Comparison of ENCODE assay signal across 8 mouse cellular contexts in genomic region chr15:83167126-83167525, GRCm38 (mm10). TPM values are rescaled to one million over a fixed set of nuclear protein-coding genes. Genes with fewer than 3 reads are reported as not detected.
A peak's percentile ranks its signal among the peaks of the same experiment; 100 is the strongest.
DNase-seq lines count a peak whose midpoint lies in the region; ATAC-seq and TF ChIP-seq lines count a peak whose summit lies in the region.

No protein-coding gene starts in this region.

- no peak for ATAC-seq in hindbrain, embryonic 14.5 days (ENCODE audit: low FRiP score)
- no peak for ATAC-seq in embryonic facial prominence, embryonic 12.5 days (ENCODE audit: insufficient number of reproducible peaks, insufficient read depth, low FRiP score, low TSS enrichment)
- ATAC-seq in liver, embryonic 16.5 days (ENCODE audit: low read depth): no peak

- DNase-seq in hindbrain, embryonic 10.5 days (ENCODE audit: low spot score): no peak
- DNase-seq in hindbrain, embryonic 14.5 days (ENCODE audit: low spot score): no peak
- DNase-seq in NIH3T3 (ENCODE audit: low read depth): peak; percentile 57
- DNase-seq in left cerebral cortex, adult 2 months (ENCODE audit: extremely low spot score in 1 of 2, low spot score in 2 of 2): no peak
- DNase-seq in left cerebral cortex, adult 18-20 months (ENCODE audit: low spot score in 2 of 2): no peak
- DNase-seq in layer of hippocampus, adult 9-11 months: no peak

- intact Hi-C loops in left cerebral cortex, adult 2 months (cut with DNase I): no loop called here

- TF ChIP-seq CTCF in left cerebral cortex, adult 2 months (IDR thresholded peaks at IDR 0.05): no peak

- H3K9ac ChIP-seq in hindbrain, embryonic 14.5 days: no peak overlapping the region
- H3K9ac ChIP-seq in embryonic facial prominence, embryonic 12.5 days: no peak overlapping the region
- peak overlapping the region; percentile 98 for H3K9ac ChIP-seq in liver, embryonic 16.5 days (ENCODE audit: low read depth, low read length)

- no peak overlapping the region for H3K4me3 ChIP-seq in hindbrain, embryonic 10.5 days
- no peak overlapping the region for H3K4me3 ChIP-seq in hindbrain, embryonic 14.5 days (replicated peaks; ENCODE audit: low read length)
- H3K4me3 ChIP-seq in embryonic facial prominence, embryonic 12.5 days: no peak overlapping the region
- peak overlapping the region; percentile 98 for H3K4me3 ChIP-seq in liver, embryonic 16.5 days (ENCODE audit: low read depth, low read length)
- no peak overlapping the region for H3K4me3 ChIP-seq in left cerebral cortex, adult 2 months

- no peaks in the 10 kb centered on the region for H3K9me3 ChIP-seq in hindbrain, embryonic 10.5 days
- no peaks in the 10 kb centered on the region for H3K9me3 ChIP-seq in hindbrain, embryonic 14.5 days (ENCODE audit: control insufficient read depth, low read length)
- H3K9me3 ChIP-seq in embryonic facial prominence, embryonic 12.5 days: no peaks in the 10 kb centered on the region
- no peaks in the 10 kb centered on the region for H3K9me3 ChIP-seq in liver, embryonic 16.5 days (replicated peaks; ENCODE audit: control insufficient read depth, low read length)

- H3K36me3 ChIP-seq in hindbrain, embryonic 10.5 days: peaks cover 31% of the 10 kb centered on the region
- H3K36me3 ChIP-seq in hindbrain, embryonic 14.5 days (replicated peaks; ENCODE audit: control insufficient read depth, insufficient read depth): peaks cover 10% of the 10 kb centered on the region; the same call in 1 of the 2 replicates
- H3K36me3 ChIP-seq in embryonic facial prominence, embryonic 12.5 days: peaks cover 11% of the 10 kb centered on the region; the same call in 1 of the 2 replicates
- H3K36me3 ChIP-seq in liver, embryonic 16.5 days (ENCODE audit: control insufficient read depth, insufficient read depth): peaks cover 22% of the 10 kb centered on the region

- peaks cover 66% of the 10 kb centered on the region for H3K4me1 ChIP-seq in hindbrain, embryonic 10.5 days (replicated peaks)
- peaks cover 17% of the 10 kb centered on the region for H3K4me1 ChIP-seq in hindbrain, embryonic 14.5 days (replicated peaks; ENCODE audit: control insufficient read depth, insufficient read depth, low read length)
- peaks cover 23% of the 10 kb centered on the region for H3K4me1 ChIP-seq in embryonic facial prominence, embryonic 12.5 days
- peaks cover 78% of the 10 kb centered on the region for H3K4me1 ChIP-seq in liver, embryonic 16.5 days (ENCODE audit: control insufficient read depth, low read depth, low read length)

- H3K4me2 ChIP-seq in hindbrain, embryonic 14.5 days (replicated peaks): no peak overlapping the region
- H3K4me2 ChIP-seq in embryonic facial prominence, embryonic 12.5 days (replicated peaks): 0 out of 2 replicates have a peak overlapping the region, but pooled peaks have one; percentile 3
- H3K4me2 ChIP-seq in liver, embryonic 16.5 days (ENCODE audit: low read depth, low read length): peak overlapping the region; percentile 91

- 73% methylated on average over 5 of the region's 5 CpGs for WGBS in hindbrain, embryonic 10.5 days
- 64% methylated on average over 5 of the region's 5 CpGs for WGBS in hindbrain, embryonic 14.5 days
- WGBS in embryonic facial prominence, embryonic 12.5 days: 72% methylated on average over 5 of the region's 5 CpGs
- 75% methylated on average over 5 of the region's 5 CpGs for WGBS in liver, embryonic 16.5 days (ENCODE audit: insufficient replicate concordance)

- H3K27me3 ChIP-seq in hindbrain, embryonic 10.5 days (ENCODE audit: insufficient read depth, poor library complexity, severe bottlenecking): peaks cover 5% of the 10 kb centered on the region; the same call in 1 of the 2 replicates
- H3K27me3 ChIP-seq in hindbrain, embryonic 14.5 days (ENCODE audit: control insufficient read depth, insufficient read depth, low read length): no peaks in the 10 kb centered on the region
- no peaks in the 10 kb centered on the region for H3K27me3 ChIP-seq in embryonic facial prominence, embryonic 12.5 days
- no peaks in the 10 kb centered on the region for H3K27me3 ChIP-seq in liver, embryonic 16.5 days (ENCODE audit: control insufficient read depth, insufficient read depth, low read depth, low read length)

- H3K27ac ChIP-seq in hindbrain, embryonic 10.5 days: peak overlapping the region; percentile 60
- H3K27ac ChIP-seq in hindbrain, embryonic 14.5 days: no peak overlapping the region
- peak overlapping the region; percentile 60 for H3K27ac ChIP-seq in embryonic facial prominence, embryonic 12.5 days
- peak overlapping the region; percentile 95 for H3K27ac ChIP-seq in liver, embryonic 16.5 days (ENCODE audit: low read length)
- no peak overlapping the region for H3K27ac ChIP-seq in left cerebral cortex, adult 2 months

RNA-seq across cellular contexts. Expression of gene Cyb5r3, which starts 5.3 kb away (rescaled TPM):
- polyA plus RNA-seq in hindbrain, embryonic 10.5 days (2016; fragmentation: Nextera tagmentation; extraction: Ambion mirVana): 240 and 270 TPM in 2 replicates
- 112 and 129 TPM in 2 replicates for polyA plus RNA-seq in hindbrain, embryonic 14.5 days (2014; fragmentation: Nextera tagmentation; extraction: Ambion mirVana)
- polyA plus RNA-seq in embryonic facial prominence, embryonic 12.5 days (2016; fragmentation: Nextera tagmentation; extraction: Ambion mirVana): 107 and 111 TPM in 2 replicates
- polyA plus RNA-seq in liver, embryonic 16.5 days (2015; fragmentation: Nextera tagmentation; extraction: Ambion mirVana): 142 and 171 TPM in 2 replicates
- total RNA-seq in left cerebral cortex, adult 2 months (2021): 10 to 100 TPM; 58.4 to 63.1 TPM
- 10 to 100 TPM; 60.3 to 68.1 TPM for total RNA-seq in left cerebral cortex, adult 18-20 months (2021)

RNA-seq across cellular contexts. Expression of gene Poldip3, which starts 17.9 kb away (rescaled TPM):
- polyA plus RNA-seq in hindbrain, embryonic 10.5 days (2016; fragmentation: Nextera tagmentation; extraction: Ambion mirVana): 180 and 190 TPM in 2 replicates
- 143 and 145 TPM in 2 replicates for polyA plus RNA-seq in hindbrain, embryonic 14.5 days (2014; fragmentation: Nextera tagmentation; extraction: Ambion mirVana)
- 169 and 172 TPM in 2 replicates for polyA plus RNA-seq in embryonic facial prominence, embryonic 12.5 days (2016; fragmentation: Nextera tagmentation; extraction: Ambion mirVana)
- polyA plus RNA-seq in liver, embryonic 16.5 days (2015; fragmentation: Nextera tagmentation; extraction: Ambion mirVana): 54.4 and 55.8 TPM in 2 replicates
- total RNA-seq in left cerebral cortex, adult 2 months (2021): 10 to 100 TPM; 86.5 to 95.1 TPM
- 10 to 100 TPM; 83.2 to 93.1 TPM for total RNA-seq in left cerebral cortex, adult 18-20 months (2021)

RNA-seq across cellular contexts. Expression of gene Rrp7a, which starts 44.5 kb away (rescaled TPM):
- polyA plus RNA-seq in hindbrain, embryonic 10.5 days (2016; fragmentation: Nextera tagmentation; extraction: Ambion mirVana): 85.3 and 85.4 TPM in 2 replicates
- polyA plus RNA-seq in hindbrain, embryonic 14.5 days (2014; fragmentation: Nextera tagmentation; extraction: Ambion mirVana): 64.7 and 68.2 TPM in 2 replicates
- polyA plus RNA-seq in embryonic facial prominence, embryonic 12.5 days (2016; fragmentation: Nextera tagmentation; extraction: Ambion mirVana): 52.3 and 59.3 TPM in 2 replicates
- 19.4 and 20.3 TPM in 2 replicates for polyA plus RNA-seq in liver, embryonic 16.5 days (2015; fragmentation: Nextera tagmentation; extraction: Ambion mirVana)
- 100 to 1,000 TPM; 147 to 159 TPM for total RNA-seq in left cerebral cortex, adult 2 months (2021)
- 100 to 1,000 TPM; 154 to 189 TPM for total RNA-seq in left cerebral cortex, adult 18-20 months (2021)

Comparison
In these comparisons a context has a peak if more than half of its experiments do, and no peak if none do; other contexts are left out.
1. H3K27ac ChIP-seq: peak in hindbrain, embryonic 10.5 days (single experiment), embryonic facial prominence, embryonic 12.5 days (single experiment) and liver, embryonic 16.5 days (single experiment); none in hindbrain, embryonic 14.5 days (single experiment) and left cerebral cortex, adult 2 months (single experiment).